Mouse (Mus musculus) layer of hippocampus, adult 9-11 months (tissue): Measurements from ENCODE around the gene Abca4.

Experiments
- DNase-seq: peaks from one replicate; pipeline ENCODE4 v3.0.0; 2022

The Abca4 gene

GRCm38 (mm10) chr3:122043799-122044547 lies at the start of gene Abca4:
Gene Abca4 (plus strand): TSS chr3:122044443.
- DNase-seq, result no peak

DNA sequence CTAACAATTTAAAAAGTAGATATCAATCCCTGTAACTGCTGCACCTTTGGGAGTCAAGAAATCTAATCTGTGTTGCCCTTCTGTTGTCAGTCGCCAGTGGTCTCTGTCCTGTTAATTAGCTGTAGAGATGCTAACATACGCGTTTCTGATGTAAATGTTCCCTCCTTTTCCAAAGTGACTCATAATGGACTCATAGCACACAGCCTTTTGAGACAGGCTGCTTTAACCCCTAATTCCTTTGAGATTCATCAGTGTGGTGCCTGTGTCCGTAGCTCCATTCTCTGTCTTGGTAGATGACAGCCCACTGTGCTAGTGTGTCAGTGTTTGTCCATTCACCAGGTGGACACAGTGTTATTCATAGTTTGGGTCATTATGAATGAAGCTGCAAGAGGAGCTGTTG lies 49.1 kb upstream of the Abca4 start:
- DNase-seq, result no peak

- no peak for DNase-seq
These were observed 44.3 kb upstream of the Abca4 start for GRCm38 (mm10) chr3:121999934-122000333.

- DNase-seq, result no peak
These were observed 42.7 kb upstream of the Abca4 start for GRCm38 (mm10) chr3:122001568-122001967.

- DNase-seq, result no peak
These were observed 34.4 kb upstream of the Abca4 start for GRCm38 (mm10) chr3:122009818-122010217.

DNA sequence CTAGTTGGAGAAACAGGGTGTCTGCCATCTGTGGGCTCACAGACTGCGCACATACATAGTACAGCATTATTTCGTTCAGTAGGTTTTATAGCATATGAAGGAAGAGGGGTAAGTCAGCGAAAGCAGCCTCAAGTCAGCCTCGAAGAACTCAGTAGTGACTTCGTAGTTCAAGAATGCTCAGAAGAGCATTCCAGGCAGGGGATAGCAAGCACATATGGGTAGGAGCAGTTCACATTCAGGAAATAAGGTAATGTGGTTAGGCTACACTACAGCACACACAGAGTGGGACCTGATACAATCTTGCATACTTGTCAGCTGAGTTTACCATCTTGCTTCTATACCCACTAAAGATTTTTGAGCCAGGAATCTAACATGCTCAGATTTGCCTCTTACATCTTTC lies 34.0 kb upstream of the Abca4 start:
- no peak for DNase-seq

GRCm38 (mm10) chr3:122012464-122012863 lies 31.8 kb upstream of the Abca4 start:
- no peak for DNase-seq

GRCm38 (mm10) chr3:122018421-122018820 lies 25.8 kb upstream of the Abca4 start:
- DNase-seq, result no peak

GRCm38 (mm10) chr3:122019159-122019558 lies 25.1 kb upstream of the Abca4 start:
- no peak for DNase-seq

DNA sequence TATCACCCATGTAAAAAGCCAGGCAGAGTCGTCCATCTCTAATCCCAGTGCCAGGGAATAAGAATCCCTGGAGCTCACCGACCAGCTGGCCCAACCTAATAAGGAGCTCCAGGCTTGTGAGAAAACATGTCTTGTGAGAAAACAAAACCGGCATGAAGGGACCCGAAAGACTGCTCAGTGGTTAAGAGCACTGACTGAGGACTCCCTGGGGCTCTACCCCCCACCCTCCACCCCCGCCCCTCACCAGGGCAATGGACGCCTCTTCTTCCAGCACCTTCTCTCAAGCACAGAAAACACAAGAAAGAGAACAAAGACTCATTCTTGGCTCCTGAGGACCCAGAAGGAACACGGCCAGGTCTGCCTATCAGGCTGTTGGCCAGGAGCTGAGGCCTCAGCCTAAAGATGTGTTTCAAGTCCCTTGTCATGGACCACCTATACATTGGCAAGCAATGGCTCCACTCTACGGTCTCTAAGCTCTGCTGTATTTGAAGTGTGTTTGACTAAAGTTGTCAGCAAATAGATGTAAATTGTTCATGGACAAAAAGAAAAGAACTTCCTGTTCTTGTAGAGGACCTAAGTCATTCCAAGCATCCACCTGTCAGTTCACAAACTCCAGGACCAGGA lies 23.1 kb upstream of the Abca4 start:
- no peak for DNase-seq

- no peak for DNase-seq
These were observed 21.9 kb upstream of the Abca4 start for GRCm38 (mm10) chr3:122022355-122022754.

DNA sequence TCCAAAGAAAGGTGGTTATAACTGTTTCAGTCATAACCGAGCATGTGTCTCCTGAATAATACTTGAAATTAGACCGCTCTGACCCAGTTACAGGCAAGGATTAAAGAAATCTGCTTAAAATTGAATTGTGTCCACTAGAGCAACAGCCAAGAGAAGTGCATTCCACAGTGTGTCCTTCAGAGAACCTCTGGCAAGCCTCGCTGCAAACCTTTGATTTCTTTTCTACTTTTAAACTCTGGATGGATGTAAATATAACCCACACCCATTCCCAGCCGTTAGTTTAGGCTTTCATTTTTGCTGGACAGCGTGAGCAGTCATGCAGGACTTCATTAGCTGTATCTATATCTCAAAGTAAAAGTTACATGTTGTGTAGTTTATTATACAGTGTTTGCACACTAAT lies 17.6 kb upstream of the Abca4 start:
- no peak for DNase-seq

GRCm38 (mm10) chr3:122027776-122028175 lies 16.5 kb upstream of the Abca4 start:
- no peak for DNase-seq

- DNase-seq, result no peak
These were observed 10.9 kb upstream of the Abca4 start for GRCm38 (mm10) chr3:122033248-122033837.

- no peak for DNase-seq
These were observed 10.0 kb upstream of the Abca4 start for GRCm38 (mm10) chr3:122034240-122034639.

- no peak for DNase-seq
These were observed 9.2 kb upstream of the Abca4 start for GRCm38 (mm10) chr3:122035092-122035491.

DNA sequence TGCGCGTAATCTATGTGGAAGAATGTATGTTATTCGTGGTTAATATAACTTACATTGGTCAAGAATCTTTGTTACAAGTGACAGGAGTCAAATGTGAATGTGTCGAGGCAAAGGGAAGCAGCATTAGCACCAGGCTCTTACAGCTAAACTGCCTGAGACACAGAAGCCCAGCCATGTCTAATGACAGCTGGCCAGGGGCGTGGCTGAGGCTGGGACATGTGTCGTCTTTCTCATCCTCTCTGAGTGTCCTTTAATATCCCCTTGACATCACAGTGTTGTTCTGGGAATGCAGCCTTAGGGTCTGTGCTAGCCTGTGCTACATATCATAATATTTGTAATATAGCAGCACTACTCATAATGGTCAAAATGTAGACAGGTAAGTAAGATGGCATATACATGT lies 3.7 kb upstream of the Abca4 start:
- no peak for DNase-seq

DNA sequence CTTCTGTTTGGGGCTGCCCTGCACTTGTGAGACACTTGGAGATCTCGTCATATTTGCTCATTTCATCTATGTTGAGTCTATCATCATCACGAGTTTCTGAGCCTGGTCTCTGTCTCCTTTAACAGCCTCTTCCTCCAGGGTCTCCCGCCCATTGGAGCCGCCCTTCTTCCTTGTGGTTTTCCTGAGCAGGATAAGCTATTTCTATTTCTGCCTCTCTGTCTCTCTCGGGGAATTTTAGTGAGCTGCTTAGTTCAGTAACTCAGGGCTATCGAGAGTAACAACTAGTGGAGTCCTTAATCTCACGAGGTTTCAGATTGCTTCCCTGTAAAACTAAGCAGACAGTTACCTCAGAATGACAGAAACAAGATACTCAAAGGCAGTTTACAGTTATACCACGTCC lies 1.1 kb upstream of the Abca4 start:
- DNase-seq, result no peak

- no peak for DNase-seq
These were observed 2.0 kb downstream of the Abca4 start for GRCm38 (mm10) chr3:122046187-122046620.

- DNase-seq, result no peak
These were observed 3.2 kb downstream of the Abca4 start for GRCm38 (mm10) chr3:122047402-122047801.

DNA sequence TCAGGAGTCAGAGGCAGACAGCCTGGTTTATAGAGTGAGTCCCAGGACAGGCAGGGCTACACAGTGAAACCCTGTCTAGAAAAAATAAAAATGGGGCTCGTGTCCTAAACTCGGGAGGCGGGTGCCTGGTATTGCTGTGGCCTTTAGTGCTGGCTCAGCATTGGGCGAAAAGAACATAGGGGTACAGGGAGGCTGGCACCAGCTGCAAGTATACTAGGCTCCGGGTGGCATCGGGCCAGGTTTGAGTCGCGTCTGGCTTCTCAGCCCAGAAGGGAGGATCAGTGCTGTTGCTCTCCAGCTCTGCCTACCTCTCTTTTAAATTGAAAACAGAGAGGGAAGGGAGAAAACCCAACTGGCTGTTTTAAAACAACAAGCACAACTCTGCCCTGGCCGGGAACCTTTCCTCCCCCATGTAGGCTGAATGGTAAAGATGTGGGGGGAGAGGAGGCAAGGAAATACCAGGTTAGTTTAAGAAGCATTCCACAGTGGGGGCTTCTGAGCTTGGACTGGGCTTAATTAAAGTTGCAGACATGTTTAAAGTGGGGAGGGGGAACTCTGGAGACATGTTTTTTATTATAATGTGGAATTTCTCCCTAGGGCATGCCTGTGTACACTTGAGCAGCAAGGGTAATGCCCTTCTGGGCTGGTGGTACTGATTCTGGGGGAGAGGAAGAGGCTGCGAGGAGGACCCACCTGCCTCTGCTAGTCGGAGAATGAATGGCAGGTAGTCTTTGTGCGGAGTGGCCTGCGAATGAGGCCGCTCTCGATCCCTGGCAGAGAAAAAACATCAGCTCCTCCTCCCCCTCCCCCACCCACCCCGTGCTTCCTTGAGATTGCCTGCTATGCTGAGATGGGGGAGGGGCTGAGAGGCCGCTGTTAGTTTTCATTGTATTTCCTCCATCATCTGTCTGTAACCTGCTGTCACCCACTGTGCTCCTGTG lies 3.9 kb downstream of the Abca4 start:
- peak; percentile 71 for DNase-seq

DNA sequence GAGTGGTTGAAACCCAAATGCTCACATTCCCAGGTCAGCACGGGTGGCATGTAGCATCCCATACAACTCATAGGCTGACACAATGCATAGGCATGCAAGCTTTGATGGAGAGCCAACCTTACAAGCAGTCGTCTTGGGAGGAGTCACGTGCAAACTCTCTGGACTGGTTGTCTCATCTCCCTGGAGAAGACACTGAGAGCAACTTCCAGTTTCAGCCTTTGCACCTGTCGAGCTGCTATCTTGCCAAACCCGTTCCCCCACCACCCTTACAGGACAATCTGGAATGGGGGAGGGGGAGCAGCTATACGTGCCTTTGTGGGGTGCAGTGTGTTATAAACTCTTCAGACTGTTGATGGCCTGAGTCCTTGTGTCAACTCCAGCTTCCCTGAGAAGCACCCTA lies 4.9 kb downstream of the Abca4 start:
- DNase-seq, result no peak
